Mouse (Mus musculus): ENCODE measurements around the gene Itm2b. TPM values are rescaled to one million over a fixed set of nuclear protein-coding genes. Genes with fewer than 3 reads are reported as not detected.
A peak's percentile ranks its signal among the peaks of the same experiment; 100 is the strongest.

Gene Itm2b
- polyA plus RNA-seq, 1 experiment from 2014 or later, result 364 TPM

GRCm38 (mm10) chr14:73390196-73390595 is 5.1 kb upstream of the Itm2b start:
- WGBS, result 96% methylated on average over 2 of the region's 2 CpGs
- Histone ChIP-seq H3K4me2 (no peak overlapping the region), H3K27ac (no peak overlapping the region), H3K9ac (no peak overlapping the region), H3K36me3 (replicated peaks) (no peaks in the 10 kb centered on the region), H3K4me1 (peaks cover 14% of the 10 kb centered on the region), H3K27me3 (peaks cover 11% of the 10 kb centered on the region; the same call in 1 of the 2 replicates), H3K4me3 (replicated peaks) (no peak overlapping the region), H3K9me3 (no peaks in the 10 kb centered on the region)
- no peak for ATAC-seq (ENCODE audit: low FRiP score)

- H3K27me3 ChIP-seq, result peaks cover 11% of the 10 kb centered on the region; the same call in 1 of the 2 replicates
- H3K4me2 ChIP-seq, result no peak overlapping the region
- H3K4me3 ChIP-seq (replicated peaks), result no peak overlapping the region
- no peaks in the 10 kb centered on the region for H3K9me3 ChIP-seq
- whole genome bisulfite sequencing, result 28% methylated on average over 7 of the region's 7 CpGs
- ATAC-seq (ENCODE audit: low FRiP score), result no peak
- H3K27ac ChIP-seq, result peak overlapping the region; percentile 50
- no peak overlapping the region for H3K9ac ChIP-seq
- no peaks in the 10 kb centered on the region for H3K36me3 ChIP-seq (replicated peaks)
- peaks cover 19% of the 10 kb centered on the region for H3K4me1 ChIP-seq
These were observed 4.0 kb upstream of the Itm2b start for GRCm38 (mm10) chr14:73389059-73389458.

- no peak overlapping the region for H3K4me3 ChIP-seq (replicated peaks)
- no peaks in the 10 kb centered on the region for H3K9me3 ChIP-seq
- peaks cover 11% of the 10 kb centered on the region; the same call in 1 of the 2 replicates for H3K27me3 ChIP-seq
- 0 out of 2 replicates have a peak overlapping the region, but pooled peaks have one; percentile 50 for H3K27ac ChIP-seq
- H3K4me2 ChIP-seq, result no peak overlapping the region
- 60% methylated on average over 7 of the region's 7 CpGs for WGBS
- H3K36me3 ChIP-seq (replicated peaks), result no peaks in the 10 kb centered on the region
- ATAC-seq (ENCODE audit: low FRiP score), result no peak
- no peak overlapping the region for H3K9ac ChIP-seq
- H3K4me1 ChIP-seq, result peaks cover 23% of the 10 kb centered on the region
These were observed 3.5 kb upstream of the Itm2b start for GRCm38 (mm10) chr14:73388546-73388945.

- Histone ChIP-seq H3K9me3 (no peaks in the 10 kb centered on the region), H3K27ac (no peak overlapping the region), H3K4me2 (no peak overlapping the region), H3K4me3 (replicated peaks) (no peak overlapping the region), H3K9ac (no peak overlapping the region), H3K27me3 (peaks cover 9% of the 10 kb centered on the region; the same call in 1 of the 2 replicates), H3K4me1 (peaks cover 42% of the 10 kb centered on the region), H3K36me3 (replicated peaks) (no peaks in the 10 kb centered on the region)
- ATAC-seq (ENCODE audit: low FRiP score), result no peak
- WGBS, result 89% methylated on average over 5 of the region's 5 CpGs
These were observed 1.4 kb upstream of the Itm2b start for GRCm38 (mm10) chr14:73386493-73386892.

- Histone ChIP-seq H3K27ac (peak overlapping the region; percentile 92; the same call in 1 of the 2 replicates), H3K4me1 (peaks cover 44% of the 10 kb centered on the region), H3K9me3 (no peaks in the 10 kb centered on the region), H3K9ac (no peak overlapping the region), H3K4me2 (peak overlapping the region; percentile 64), H3K4me3 (replicated peaks) (no peak overlapping the region), H3K36me3 (replicated peaks) (no peaks in the 10 kb centered on the region), H3K27me3 (peaks cover 6% of the 10 kb centered on the region; the same call in 1 of the 2 replicates)
- 81% methylated on average over 2 of the region's 2 CpGs for WGBS
- ATAC-seq (ENCODE audit: low FRiP score), result 0 out of 2 replicates have a peak, but pooled peaks have one; percentile 21
These were observed 758 bp upstream of the Itm2b start for GRCm38 (mm10) chr14:73385720-73386374.

- H3K9ac ChIP-seq, result peak overlapping the region; percentile 75
- H3K4me1 ChIP-seq, result peaks cover 44% of the 10 kb centered on the region
- peak overlapping the region; percentile 70 for H3K4me3 ChIP-seq (replicated peaks)
- ATAC-seq (ENCODE audit: low FRiP score), result no peak; the same call in 1 of the 2 replicates
- H3K27me3 ChIP-seq, result no peaks in the 10 kb centered on the region
- WGBS, result 1% methylated on average over 13 of the region's 13 CpGs
- peak overlapping the region; percentile 64 for H3K4me2 ChIP-seq
- H3K27ac ChIP-seq, result peak overlapping the region; percentile 92
- no peaks in the 10 kb centered on the region for H3K9me3 ChIP-seq
- H3K36me3 ChIP-seq (replicated peaks), result peaks cover 4% of the 10 kb centered on the region; the same call in 1 of the 2 replicates
These were observed 560 bp downstream of the Itm2b start for GRCm38 (mm10) chr14:73384546-73384912.

GRCm38 (mm10) chr14:73383746-73384145 is 1.3 kb downstream of the Itm2b start:
- WGBS, result 51% methylated on average over 2 of the region's 2 CpGs
- H3K4me1 ChIP-seq, result peaks cover 40% of the 10 kb centered on the region
- no peak for ATAC-seq (ENCODE audit: low FRiP score)
- peak overlapping the region; percentile 64 for H3K4me2 ChIP-seq
- no peak overlapping the region; the same call in 1 of the 2 replicates for H3K9ac ChIP-seq
- no peaks in the 10 kb centered on the region for H3K27me3 ChIP-seq
- no peaks in the 10 kb centered on the region for H3K9me3 ChIP-seq
- H3K27ac ChIP-seq, result no peak overlapping the region
- H3K36me3 ChIP-seq (replicated peaks), result peaks cover 7% of the 10 kb centered on the region; the same call in 1 of the 2 replicates
- H3K4me3 ChIP-seq (replicated peaks), result peak overlapping the region; percentile 70

GRCm38 (mm10) chr14:73382699-73383098 is 2.4 kb downstream of the Itm2b start:
- Histone ChIP-seq H3K9me3 (no peaks in the 10 kb centered on the region), H3K9ac (peak overlapping the region; percentile 33; the same call in 1 of the 2 replicates), H3K36me3 (replicated peaks) (peaks cover 9% of the 10 kb centered on the region; the same call in 1 of the 2 replicates), H3K4me3 (replicated peaks) (peak overlapping the region; percentile 19), H3K4me1 (peaks cover 36% of the 10 kb centered on the region), H3K27me3 (no peaks in the 10 kb centered on the region), H3K4me2 (peak overlapping the region; percentile 64), H3K27ac (no peak overlapping the region)
- ATAC-seq (ENCODE audit: low FRiP score), result no peak
- WGBS, result 68% methylated on average over 9 of the region's 9 CpGs

GRCm38 (mm10) chr14:73381559-73381958 is 3.5 kb downstream of the Itm2b start:
- WGBS, result 64% methylated on average over 4 of the region's 4 CpGs
- no peak overlapping the region for H3K9ac ChIP-seq
- H3K27ac ChIP-seq, result no peak overlapping the region
- no peaks in the 10 kb centered on the region for H3K27me3 ChIP-seq
- no peak overlapping the region for H3K4me2 ChIP-seq
- no peak overlapping the region for H3K4me3 ChIP-seq (replicated peaks)
- ATAC-seq (ENCODE audit: low FRiP score), result no peak
- H3K9me3 ChIP-seq, result no peaks in the 10 kb centered on the region
- peaks cover 36% of the 10 kb centered on the region for H3K4me1 ChIP-seq
- peaks cover 9% of the 10 kb centered on the region; the same call in 1 of the 2 replicates for H3K36me3 ChIP-seq (replicated peaks)

GRCm38 (mm10) chr14:73377804-73378203 is 7.3 kb downstream of the Itm2b start:
- H3K36me3 ChIP-seq (replicated peaks), result peaks cover 9% of the 10 kb centered on the region; the same call in 1 of the 2 replicates

GRCm38 (mm10) chr14:73376920-73377319 is 8.2 kb downstream of the Itm2b start:
- Histone ChIP-seq H3K27me3 (no peaks in the 10 kb centered on the region), H3K4me1 (peaks cover 10% of the 10 kb centered on the region), H3K4me3 (replicated peaks) (no peak overlapping the region), H3K27ac (no peak overlapping the region), H3K9ac (no peak overlapping the region), H3K4me2 (no peak overlapping the region), H3K36me3 (replicated peaks) (peaks cover 9% of the 10 kb centered on the region; the same call in 1 of the 2 replicates), H3K9me3 (no peaks in the 10 kb centered on the region)
- WGBS, result 92% methylated on average over 6 of the region's 6 CpGs
- ATAC-seq (ENCODE audit: low FRiP score), result no peak

More at GRCm38 (mm10) chr14:73377804-73378203, 7.3 kb downstream of the Itm2b start:
- no peak overlapping the region for H3K9ac ChIP-seq
- peaks cover 18% of the 10 kb centered on the region for H3K4me1 ChIP-seq
- no peak for ATAC-seq (ENCODE audit: low FRiP score)
- 91% methylated on average over 6 of the region's 6 CpGs for WGBS
- no peak overlapping the region for H3K4me3 ChIP-seq (replicated peaks)
- no peaks in the 10 kb centered on the region for H3K27me3 ChIP-seq
- H3K27ac ChIP-seq, result no peak overlapping the region
- H3K9me3 ChIP-seq, result no peaks in the 10 kb centered on the region
- H3K4me2 ChIP-seq, result no peak overlapping the region

GRCm38 (mm10) chr14:73375903-73376302 is 9.2 kb downstream of the Itm2b start:
- Histone ChIP-seq H3K4me3 (replicated peaks) (no peak overlapping the region), H3K27ac (no peak overlapping the region), H3K4me1 (peaks cover 4% of the 10 kb centered on the region), H3K4me2 (no peak overlapping the region), H3K9ac (no peak overlapping the region), H3K27me3 (no peaks in the 10 kb centered on the region), H3K36me3 (replicated peaks) (peaks cover 10% of the 10 kb centered on the region; the same call in 1 of the 2 replicates), H3K9me3 (no peaks in the 10 kb centered on the region)
- 54% methylated on average over 8 of the region's 8 CpGs for WGBS
- ATAC-seq (ENCODE audit: low FRiP score), result no peak
